Mouse (Mus musculus) kidney, postnatal 10 days (tissue): ENCODE results near the gene Cpa4.

Experiments
- DNase-seq: peaks from one replicate; pipeline ENCODE4 v3.0.0; 2021; ENCODE audit warnings: mixed read lengths

Cpa4 gene

DNA sequence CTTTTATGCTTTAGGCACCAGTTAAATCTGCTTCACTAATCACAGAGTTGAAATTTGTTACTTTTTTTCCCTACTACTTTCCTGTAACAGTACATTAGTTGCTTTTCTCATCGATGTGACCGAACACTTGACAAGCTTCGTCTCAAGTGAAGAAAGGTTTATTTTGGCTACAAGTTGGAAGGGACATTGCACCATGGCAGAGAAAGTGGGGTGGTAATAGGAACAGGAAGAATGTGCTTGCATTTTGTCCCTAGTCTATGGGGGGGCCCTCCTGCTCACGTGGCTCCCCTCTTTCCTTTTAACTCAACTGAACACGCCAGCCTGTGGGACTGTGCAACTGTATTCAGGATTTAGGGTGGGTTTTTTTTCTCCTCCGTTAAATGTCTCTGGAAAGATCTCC, 15.5 kb upstream of the Cpa4 start:
- DNase-seq = no peak

DNA sequence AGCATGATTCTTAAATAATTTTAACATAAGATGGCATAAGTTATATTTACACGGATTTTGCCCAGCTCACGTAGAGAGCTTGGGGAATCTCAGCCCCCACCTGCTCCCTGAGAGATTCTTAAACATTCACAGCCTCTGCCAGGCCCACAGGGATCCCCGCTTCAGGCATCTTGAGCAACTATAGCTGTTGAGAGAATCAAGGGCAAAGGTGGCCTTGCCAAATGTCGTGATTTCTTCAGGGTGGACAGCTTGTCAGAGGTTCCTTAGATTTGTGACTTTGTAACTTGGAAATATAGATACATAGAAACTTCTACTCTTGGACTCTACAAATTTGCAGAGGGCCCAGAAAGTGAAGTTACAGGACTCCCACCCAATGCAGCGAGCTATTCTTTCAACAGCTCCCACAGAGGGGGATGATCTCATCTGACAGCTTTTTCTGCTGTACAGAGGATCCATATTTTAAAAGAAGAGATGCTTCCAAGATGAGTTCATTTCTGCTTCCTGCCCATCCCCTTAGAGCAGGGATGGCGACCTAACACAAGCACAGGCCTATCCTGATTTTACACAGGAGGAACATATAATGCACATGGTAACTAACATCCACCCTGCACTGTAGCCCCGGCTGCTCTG, 14.7 kb upstream of the Cpa4 start:
- no peak for DNase-seq

DNA sequence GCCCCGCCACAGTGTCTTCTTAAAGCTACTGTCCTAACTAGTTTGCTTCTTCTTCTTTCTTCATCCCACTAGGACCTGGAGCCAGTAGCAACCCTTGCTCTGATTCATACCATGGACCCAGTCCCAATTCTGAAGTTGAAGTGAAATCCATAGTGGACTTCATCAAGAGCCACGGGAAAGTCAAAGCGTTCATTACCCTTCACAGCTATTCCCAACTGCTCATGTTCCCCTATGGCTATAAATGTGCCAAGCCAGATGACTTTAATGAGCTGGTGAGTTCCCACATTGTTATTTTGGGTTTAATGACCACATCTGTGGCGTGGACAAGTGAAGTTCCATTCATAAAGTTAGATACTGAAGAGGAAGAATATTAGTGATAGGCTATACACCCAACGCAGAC, 14.1 kb upstream of the Cpa4 start:
- no peak for DNase-seq

DNA sequence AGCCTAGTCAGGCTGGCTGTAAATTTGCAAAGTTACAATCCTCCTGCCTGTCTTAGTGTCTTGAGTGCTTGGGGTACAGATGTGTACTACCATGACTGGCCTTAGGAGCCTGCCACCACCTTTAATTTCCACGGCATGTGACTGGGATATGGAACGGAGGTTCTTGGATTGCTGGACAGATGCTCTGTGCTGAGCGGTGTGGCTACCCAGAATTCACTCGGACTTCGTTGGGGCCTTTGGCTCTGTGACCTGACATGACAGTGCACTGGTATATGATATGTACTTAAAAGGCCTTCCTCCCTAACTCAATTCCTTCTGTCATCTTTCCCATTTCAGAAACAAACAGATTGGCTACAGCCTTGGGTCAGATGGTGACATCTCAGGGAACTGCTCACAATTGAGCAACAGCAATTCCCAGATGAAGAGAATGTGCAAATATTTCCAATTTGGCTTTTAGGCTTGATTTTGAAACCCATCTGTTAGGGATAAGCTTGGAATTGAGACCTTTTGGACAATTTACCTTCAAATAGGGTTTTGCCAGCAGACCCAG, 13.5 kb upstream of the Cpa4 start:
- no peak for DNase-seq

DNA sequence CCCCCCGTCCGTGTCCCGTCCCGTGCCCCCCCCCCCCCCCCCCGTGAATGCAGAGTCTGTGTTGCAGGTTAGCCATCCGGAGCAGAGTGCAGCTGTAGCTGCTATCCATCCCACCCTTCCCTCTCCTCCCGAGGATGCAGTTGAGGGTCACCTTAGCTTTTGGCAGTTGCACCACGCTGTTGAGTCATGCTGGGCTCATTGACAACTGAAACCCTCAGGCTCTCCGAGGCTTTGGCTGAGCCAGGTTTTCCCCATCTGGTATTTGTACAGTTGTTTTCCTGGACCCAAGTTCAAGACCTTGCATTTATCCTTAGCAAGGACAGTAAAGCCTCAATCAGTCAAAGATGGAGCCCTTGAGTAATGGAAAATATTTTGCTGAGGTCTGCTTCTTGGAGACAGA, 12.1 kb upstream of the Cpa4 start:
- no peak for DNase-seq

DNA sequence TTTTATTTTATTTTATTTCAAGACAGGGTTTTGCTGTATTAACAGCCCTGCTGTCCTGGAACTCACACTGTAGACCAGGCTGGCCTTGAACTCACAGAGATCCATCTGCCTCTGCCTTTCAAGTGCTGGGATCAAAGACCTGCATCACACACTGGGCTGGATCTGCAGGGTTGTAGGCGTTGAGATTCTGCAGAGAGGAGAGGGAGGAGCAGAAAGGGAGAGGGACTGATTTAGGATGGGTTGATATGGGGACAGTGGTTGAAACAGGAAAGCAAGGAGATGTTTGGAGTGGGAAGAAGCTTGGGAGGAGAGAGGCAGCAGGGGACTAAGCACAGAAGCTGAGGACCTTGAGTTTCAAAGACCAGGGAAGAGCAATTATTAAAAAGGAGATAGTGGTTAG, 8.4 kb upstream of the Cpa4 start:
- DNase-seq = no peak

DNA sequence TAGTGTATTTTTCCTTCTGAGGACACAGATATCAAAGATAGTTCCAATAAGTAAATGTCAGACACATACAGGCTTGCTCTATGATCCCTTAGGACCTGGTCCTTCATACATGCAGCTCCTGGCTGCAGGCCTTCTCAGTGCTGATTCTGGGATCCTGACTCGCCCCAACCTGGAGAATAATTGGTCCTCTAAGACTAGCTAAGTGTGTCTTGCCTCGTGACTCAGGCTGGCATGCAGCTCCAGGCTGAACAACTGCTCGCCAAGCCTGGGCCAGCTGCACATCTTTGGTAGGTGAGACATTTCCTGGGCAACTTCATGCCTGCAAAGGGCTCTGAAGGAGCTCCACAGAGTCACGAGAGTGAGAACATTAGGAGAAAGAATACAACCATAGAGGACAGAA, 6.0 kb upstream of the Cpa4 start:
- no peak for DNase-seq

DNA sequence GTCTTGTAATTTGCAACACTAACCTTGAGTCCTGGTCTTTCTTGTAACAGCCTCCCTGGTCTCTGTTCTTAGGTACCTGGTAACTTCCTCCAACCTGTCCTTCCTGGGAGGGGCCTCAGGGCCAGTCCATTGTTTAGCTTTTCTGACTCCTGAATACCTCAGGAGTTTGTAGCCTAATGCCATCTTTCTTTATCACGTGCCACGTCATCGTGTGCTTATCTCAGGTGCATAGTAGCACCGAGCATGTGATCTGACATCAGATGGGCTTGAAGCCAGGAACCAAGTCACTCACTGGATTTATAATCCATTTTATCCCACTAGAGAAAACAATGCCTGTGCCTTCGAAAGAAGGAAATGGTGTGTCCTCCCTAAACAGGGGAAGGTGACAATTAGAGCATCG, 4.6 kb upstream of the Cpa4 start:
- no peak for DNase-seq

DNA sequence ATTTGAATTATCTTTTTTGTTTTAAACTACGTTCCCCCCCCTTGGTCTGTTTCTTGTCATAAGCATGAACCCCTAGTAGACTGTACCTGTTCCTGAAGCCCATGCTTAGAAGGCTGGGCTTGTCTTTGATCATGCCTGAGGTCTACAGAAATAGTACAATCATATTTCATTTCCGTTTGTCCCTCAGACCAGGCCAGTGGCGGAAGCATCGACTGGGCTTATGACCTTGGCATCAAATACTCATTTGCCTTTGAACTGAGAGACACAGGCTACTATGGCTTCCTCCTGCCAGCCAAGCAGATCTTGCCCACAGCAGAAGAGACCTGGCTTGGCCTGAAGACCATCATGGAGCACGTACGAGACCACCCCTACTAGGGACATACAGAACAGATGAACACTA, 4.1 kb upstream of the Cpa4 start:
- no peak for DNase-seq

DNA sequence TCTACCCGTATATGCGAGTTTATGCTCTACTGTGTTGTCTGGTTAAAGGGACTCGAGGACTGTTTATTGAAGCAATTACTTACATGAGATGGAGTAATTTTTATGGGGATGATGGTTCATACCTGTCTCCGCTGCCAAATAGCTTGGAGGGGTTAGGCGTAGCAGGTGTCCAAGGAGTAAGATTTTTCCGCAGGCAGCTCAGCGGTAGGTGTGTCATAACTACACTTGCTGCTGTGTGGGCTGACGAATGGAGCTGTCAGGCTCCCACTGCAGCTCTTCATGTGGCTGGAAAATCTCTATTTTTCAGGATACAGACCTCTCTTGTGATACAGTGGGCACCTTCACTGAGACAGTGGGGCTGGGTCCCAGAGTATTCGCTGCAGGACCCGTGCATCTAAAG, 1.2 kb downstream of the Cpa4 start:
- DNase-seq = no peak

DNA sequence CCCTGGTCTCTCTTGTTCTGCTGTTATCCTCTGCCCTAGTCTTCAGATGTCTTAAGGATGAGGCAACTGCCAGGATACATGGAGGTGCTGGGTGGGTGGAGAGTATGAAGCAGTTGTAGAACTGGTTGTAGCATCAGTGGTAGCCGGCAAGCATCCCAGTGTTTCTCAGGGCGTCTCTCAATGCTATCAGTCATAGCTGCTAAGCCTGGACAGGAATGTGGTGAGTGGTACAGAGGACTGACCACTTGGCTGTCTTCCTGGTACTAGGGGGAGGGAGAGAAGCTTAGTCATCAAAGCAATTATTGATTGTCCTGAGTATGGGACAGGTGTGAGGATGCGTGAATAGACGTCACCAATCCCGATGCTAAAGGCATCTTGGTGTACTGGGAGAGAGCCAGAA, 1.8 kb downstream of the Cpa4 start:
- DNase-seq = no peak

DNA sequence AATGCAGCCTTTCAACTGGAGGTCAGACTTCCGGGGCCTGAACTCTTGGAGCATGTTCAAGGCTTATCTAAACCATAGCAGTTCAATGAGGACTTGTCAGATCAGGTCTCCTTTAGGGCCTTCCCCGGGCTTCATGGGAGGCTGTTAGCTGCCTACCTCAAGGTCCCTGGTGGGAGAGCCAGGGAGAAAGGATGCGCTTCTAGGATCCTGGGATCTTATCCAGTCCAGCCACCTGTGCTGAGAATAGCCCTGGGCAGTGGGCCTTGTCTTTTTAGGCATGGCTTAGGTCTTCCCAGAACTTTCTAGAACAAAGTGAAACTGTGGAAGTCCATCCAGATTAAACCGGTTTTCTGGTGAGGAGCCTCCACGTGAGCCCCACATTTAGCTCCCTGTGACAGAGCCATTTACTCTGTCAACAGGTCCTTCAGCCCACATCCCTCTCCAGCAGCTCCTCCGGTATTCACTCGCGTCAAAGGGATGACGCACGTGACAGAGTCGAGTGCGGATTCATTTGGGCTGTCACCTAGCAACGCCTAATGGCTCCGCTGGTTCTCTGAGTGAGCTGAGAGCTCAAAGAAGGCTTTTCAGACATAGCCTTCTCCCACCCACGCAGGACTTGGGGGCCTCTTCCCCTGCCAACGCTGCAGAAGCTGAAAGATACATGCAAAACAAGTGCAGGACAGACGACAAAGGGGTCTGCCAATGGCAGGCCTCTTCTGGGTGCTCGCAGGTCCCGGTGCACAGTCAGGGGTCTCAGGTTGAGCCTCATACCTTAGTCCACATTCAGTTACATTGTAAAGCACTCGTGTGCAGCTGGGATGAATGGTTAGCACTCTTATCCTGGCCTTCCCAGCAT, 4.5 kb downstream of the Cpa4 start:
- DNase-seq = no peak

DNA sequence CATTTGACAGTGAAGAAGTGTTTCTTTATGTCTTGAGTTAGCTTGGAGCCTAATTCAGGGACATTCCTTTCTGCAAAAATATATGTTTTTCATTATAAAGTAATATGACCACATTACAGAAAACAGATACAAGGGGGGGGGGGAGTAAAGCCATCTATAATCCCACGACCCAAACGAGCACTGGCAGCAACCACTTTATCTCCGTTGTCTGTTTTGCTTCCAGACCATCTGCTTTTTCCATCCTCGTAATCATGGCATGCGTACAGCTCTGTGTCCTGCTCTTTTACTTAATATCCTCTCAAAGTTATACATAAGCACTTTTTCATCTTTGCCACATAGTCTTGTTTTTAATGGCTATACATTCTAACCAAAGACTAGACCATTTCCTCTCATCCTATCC, 5.2 kb downstream of the Cpa4 start:
- DNase-seq = no peak

DNA sequence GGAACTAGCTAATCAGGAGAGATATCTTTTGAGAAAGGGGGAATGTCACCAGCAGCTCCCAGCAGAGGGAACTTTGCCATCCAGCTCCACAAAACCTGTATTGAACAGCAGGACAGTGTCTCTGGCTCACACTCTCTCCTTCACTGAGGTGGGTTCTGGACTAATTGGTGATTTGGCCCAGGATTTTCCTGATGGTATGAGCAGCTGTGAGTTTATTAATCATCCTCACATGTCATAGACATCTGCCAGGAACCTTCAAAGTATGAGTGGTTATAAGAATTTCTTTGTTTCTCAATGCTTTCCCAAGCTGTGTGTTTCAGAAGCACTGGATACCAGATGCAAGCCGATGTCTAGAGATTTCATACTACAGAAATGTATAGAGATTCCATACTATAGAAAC, 6.8 kb downstream of the Cpa4 start:
- DNase-seq = no peak

DNA sequence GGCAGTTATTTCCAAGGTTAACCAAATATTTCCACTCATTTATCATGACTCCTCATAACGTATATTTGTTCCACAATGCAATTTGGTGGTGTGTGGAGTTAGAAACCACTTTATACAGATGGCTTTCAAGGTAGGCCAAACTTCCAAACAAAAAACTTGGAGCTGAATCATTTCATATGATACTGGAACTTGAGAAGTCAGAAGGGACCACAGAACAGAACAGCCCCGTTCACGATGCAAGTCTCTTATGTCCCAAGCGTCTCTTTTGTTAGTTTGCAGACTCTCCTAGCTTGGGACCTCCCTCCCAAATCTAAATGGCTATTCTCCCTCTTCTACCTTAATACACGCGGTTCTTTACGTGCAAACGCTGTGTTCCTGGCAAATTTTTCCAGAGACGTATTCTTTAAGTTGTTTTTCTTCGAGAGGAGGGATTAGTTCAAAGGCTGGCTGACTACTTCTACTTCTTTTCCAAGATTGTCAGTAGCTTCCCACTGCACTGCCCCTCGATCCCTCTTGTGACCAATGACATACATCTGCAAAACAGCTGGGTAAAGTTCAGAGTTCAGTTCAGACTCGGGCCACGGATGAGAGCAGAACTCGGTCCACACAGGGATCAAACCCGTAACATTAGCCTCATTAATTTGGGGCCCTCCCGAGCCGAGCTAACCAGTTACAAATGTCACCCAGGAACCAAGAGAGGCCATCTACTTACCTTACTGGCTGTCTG, 8.5 kb downstream of the Cpa4 start:
- no peak for DNase-seq

DNA sequence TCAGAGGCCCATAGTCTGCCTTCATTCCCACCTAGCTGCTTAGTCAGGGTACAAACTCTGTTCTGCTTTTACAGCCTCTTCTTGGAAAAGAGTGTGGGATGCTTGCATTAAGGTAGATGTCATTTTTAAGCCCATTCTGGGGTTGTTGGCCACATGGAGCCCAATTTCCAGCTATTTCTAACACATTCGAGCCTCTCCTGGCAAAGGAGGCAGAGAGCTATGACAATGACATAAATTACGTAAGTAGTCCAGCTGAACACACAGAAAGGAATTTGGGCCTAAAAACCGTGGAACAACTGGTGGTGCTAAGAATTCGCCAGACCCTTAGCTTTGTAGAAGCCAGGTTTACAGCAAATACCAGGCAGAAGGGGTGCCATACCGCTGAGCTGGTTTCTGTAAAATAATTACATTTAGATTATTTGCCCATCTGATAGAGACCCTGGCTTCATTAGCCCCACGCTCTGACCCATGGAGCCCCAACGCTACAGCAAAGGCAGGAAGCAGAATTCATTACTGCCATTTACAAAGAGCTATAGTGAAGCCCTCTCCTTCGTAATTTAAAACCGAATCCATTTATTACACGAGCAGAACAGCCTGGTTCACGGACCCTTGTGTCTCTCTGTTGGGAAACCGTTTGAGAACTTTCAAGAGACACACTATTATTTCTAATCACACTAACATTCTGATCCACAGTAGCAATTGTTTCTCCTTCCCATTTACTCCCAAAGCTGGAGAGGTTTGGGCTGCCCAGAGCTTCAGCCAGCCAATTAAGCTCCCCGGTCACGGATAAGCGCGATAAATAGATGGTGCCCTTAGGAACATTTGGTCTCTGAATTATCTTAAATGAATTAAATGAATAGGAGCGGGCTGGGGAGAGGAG, 12.0 kb downstream of the Cpa4 start:
- no peak for DNase-seq

DNA sequence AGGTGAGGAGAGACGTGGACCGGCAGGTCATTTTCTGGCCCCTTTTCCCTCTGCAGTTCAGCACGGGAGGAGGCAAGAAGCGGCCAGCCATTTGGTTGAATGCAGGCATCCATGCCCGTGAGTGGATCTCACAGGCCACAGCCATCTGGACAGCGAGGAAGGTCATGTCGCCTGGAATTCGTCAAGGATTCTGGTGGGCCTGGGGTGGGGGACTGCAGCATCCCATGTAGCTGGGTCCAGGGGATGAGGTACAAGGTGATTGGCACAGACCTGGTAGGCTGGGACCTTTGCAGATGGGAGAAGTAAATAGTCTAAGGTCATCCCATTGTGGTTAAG, 12.6 kb downstream of the Cpa4 start:
- no peak for DNase-seq

DNA sequence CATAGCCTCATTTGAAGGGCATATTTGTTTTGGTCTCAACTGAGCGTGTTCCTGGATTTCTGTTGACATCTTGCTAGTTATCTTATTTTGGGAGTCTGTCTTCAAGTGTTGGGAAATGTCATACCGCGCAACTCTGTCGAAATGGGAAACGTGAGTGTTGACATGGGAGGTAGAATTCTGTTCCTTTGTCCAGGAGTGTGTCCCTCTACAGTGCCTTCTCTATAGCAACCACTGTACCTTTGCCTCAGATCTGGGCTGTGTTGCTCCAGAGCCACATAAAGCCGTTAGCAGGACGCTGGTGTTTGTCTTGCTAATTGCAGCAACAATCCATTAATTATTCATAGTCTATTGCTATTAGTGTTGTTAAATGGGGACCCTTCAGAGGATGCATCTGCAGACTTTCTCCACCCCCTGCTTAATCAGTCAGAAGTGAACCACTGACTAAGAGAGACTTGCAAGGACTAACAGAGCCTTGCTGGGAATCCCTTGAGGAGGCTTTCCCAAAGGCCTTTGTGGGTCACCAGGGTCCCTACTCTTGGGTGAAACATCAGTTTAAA, 18.8 kb downstream of the Cpa4 start:
- no peak for DNase-seq

DNA sequence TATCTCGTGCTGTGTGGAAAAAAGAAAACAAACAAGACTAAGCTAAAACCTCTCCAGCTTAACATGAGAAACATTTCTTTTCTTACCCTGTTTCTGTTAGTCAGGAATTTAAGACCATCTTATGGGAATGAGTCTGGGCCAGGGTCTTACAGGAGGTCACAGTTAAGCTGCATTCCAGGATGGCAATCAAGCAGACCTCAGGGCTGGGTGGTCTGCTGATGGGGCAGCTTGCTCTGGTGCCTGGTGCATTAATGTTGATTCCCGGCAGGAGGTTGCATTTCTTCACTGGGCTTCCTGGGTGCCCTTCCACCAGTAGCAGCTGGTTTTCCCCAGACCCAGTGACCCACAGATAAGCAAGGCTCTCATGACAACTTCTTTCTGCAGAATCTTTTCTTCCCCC, 21.6 kb downstream of the Cpa4 start:
- no peak for DNase-seq

DNA sequence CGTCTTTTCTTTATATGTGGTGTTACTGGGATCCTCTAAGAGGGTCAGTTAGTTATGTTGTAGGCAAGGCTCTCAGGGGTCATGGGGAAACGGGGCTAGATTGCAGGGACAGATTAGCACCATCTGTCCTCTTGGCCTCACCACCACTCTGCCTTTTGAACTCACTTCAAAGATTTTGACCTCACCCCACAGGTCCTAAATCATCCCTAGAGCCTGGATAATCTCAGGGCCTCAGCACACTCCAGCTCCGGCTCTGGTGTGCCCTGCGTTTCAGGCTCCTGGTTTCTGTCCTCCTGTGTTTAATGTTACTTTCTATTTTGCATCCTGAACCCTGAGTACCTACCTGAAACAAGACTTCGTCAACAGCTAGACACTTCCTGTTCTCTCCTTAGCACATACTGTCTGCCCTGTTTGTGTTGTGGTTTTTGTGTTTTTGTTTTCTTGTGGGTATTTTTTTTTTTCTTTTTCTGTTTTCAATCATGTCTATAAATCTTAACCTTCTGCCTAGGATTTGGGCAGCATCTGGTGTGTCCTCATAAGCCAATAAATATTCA, 23.8 kb downstream of the Cpa4 start:
- DNase-seq = no peak

DNA sequence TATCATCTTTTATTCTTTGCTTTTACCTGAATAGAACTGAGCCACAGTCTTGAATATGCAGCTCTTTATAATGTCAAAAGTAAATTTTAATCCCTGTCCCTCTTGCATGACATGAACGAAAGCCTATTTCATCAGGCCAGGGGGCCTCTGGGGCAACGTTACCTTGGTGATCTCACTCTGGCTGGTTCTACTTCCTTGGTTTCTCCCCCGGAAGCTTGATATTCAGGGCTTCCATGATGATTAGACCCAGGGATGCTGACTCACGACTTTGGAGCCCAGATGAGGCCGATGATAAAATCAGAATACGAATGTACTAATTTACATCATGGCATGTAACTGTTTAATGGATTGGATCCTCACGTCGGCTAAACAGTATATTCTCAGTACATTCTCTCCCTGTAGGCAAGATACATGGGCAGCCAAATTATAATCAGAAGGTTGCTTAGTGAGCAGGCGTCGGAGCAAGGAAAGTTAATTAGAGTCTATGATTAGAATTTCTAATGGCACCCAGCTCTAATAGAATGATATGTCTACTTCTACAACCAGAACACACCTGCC, 24.3 kb downstream of the Cpa4 start:
- no peak for DNase-seq

DNA sequence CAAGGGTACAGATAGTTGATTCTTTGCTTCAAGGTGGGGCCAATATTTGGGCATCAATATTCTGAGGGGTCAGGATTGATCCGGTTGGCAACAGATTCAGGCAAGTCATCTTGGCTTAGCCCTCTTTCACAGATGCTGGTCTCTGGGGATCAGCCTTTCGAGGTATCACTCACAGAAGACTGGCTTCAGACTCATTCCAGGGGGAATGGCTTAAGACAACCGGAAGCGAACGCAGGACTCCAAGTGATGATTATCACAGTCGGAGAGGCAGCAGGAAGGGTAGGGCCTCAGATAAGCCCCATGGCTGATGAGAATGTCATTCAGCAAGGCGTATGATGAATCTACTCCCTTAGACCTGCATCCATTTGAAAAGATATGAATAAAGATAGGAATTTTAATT, 26.2 kb downstream of the Cpa4 start:
- no peak for DNase-seq
